Mouse (Mus musculus) bone marrow macrophage, adult 2 months (primary cell): ENCODE measurements around the gene Elmsan1. TPM values are rescaled to one million over a fixed set of nuclear protein-coding genes. Genes with fewer than 3 reads are reported as not detected.
"Not testable (repeated sequence)": the region's sequence is repeated elsewhere in the genome, so short reads cannot be mapped to it uniquely, and the experiment has no call there.

Experiments used
- H3K27ac ChIP-seq: 2 replicates; pipeline ENCODE4 v1.5.1; 2012; ENCODE audit warnings: low read depth, low read length; ENCODE audit not compliant: insufficient read depth
- H3K4me1 ChIP-seq: 2 replicates; pipeline ENCODE4 v1.6.1; 2012; ENCODE audit warnings: low read length; ENCODE audit not compliant: control insufficient read depth, insufficient read depth
- H3K4me3 ChIP-seq: 2 replicates; pipeline ENCODE4 v1.5.1; 2012; ENCODE audit warnings: mild to moderate bottlenecking, low read length, moderate library complexity; ENCODE audit not compliant: insufficient read depth
- CTCF ChIP-seq: IDR thresholded peaks from 2 replicates; pipeline ENCODE4 v1.5.1; 2012; ENCODE audit warnings: low read depth, mild to moderate bottlenecking, low read length, moderate library complexity
- POLR2A ChIP-seq: IDR thresholded peaks from 2 replicates; pipeline ENCODE4 v1.6.1; 2012; ENCODE audit warnings: mild to moderate bottlenecking, low read depth, low read length, borderline replicate concordance
- polyA plus RNA-seq: library from polyadenylated mRNA; stranded (reverse); fragments of >200 nt; gene quantifications from 2 replicates; pipeline ENCODE4 v1.2.4, GENCODE M21; 2012; ENCODE audit not compliant: missing spikeins, insufficient read depth, insufficient read length

The Elmsan1 gene
- polyA plus RNA-seq = 26.6 and 33.7 TPM in 2 replicates

- peaks cover 26% of the 10 kb centered on the region for H3K4me1 ChIP-seq
- peak within 1 kb of the TSS; percentile 93 for H3K4me3 ChIP-seq
- TF ChIP-seq CTCF = no peak
- no peak for TF ChIP-seq POLR2A
- H3K27ac ChIP-seq = peak within 1 kb of the TSS; percentile 80
Measured at GRCm38 (mm10) chr12:84218289-84219120, at the start of gene Elmsan1. Elmsan1 (minus strand) TSS chr12:84218881.

- Histone ChIP-seq H3K4me1 (no peaks in the 10 kb centered on the region), H3K27ac (no peak overlapping the region), H3K4me3 (no peak overlapping the region)
- no peak for TF ChIP-seq POLR2A
- no peak for TF ChIP-seq CTCF
Measured at GRCm38 (mm10) chr12:84267264-84267663, 48.6 kb upstream of the Elmsan1 start.

GRCm38 (mm10) chr12:84260363-84260762 lies 41.7 kb upstream of the Elmsan1 start:
- Histone ChIP-seq H3K27ac (no peak overlapping the region), H3K4me3 (no peak overlapping the region), H3K4me1 (peaks cover 3% of the 10 kb centered on the region)
- TF ChIP-seq POLR2A = no peak
- no peak for TF ChIP-seq CTCF

- no peak overlapping the region for H3K27ac ChIP-seq
- H3K4me1 ChIP-seq = peaks cover 3% of the 10 kb centered on the region
- no peak overlapping the region for H3K4me3 ChIP-seq
- TF ChIP-seq CTCF = no peak
- TF ChIP-seq POLR2A = no peak
Measured at GRCm38 (mm10) chr12:84254886-84255285, 36.2 kb upstream of the Elmsan1 start.

DNA sequence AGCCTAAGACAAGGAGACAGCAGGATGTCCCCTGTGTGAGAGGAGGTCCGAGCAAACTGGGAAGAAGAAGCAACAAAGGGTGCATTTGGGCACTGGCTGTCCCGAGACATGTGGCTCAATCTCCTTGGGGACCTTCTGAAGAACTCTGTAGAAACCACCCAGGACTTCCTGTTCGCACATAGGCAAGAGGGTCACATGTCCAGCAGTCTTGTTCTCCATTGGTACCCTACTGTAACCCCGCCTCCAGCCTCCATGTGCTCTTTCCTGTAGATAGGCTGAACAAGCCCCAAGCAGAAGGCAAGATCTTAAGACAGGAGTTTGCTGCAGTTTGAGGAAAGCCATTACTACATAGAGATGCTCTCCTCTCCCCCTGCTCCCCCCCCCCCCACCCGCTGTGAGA lies 34.1 kb upstream of the Elmsan1 start:
- TF ChIP-seq POLR2A (no peak), CTCF (no peak)
- Histone ChIP-seq H3K4me3 (no peak overlapping the region), H3K4me1 (peaks cover 3% of the 10 kb centered on the region), H3K27ac (no peak overlapping the region)

DNA sequence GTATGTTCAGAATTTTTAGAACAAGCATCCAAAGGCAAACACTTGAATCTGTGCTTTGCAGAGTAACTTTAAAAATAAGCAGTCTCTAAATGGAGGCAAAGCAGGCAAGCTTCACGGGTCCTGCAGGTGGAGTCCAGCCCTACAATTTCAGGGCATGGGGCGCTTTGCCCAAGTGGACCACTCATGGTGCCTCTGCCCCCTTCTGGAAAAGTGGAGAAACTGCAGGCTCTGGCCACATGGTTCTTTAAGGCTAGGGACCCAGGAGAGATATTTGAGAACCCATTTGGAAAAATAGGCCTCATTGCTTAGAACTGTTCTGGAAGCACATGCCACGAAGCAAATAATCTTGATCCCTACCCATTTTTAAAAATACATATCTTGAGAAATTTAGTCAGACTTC lies 30.5 kb upstream of the Elmsan1 start:
- Histone ChIP-seq H3K4me3 (no peak overlapping the region), H3K27ac (no peak overlapping the region), H3K4me1 (peaks cover 6% of the 10 kb centered on the region)
- TF ChIP-seq POLR2A (no peak), CTCF (peak; percentile 67; the same call in 1 of the 2 replicates)

GRCm38 (mm10) chr12:84245683-84246082 lies 27.0 kb upstream of the Elmsan1 start:
- H3K4me1 ChIP-seq = peaks cover 12% of the 10 kb centered on the region
- H3K4me3 ChIP-seq = no peak overlapping the region
- TF ChIP-seq POLR2A (no peak), CTCF (no peak)
- no peak overlapping the region for H3K27ac ChIP-seq

- Histone ChIP-seq H3K27ac (peak overlapping the region; percentile 29), H3K4me1 (peaks cover 12% of the 10 kb centered on the region), H3K4me3 (no peak overlapping the region)
- TF ChIP-seq CTCF = no peak
- no peak for TF ChIP-seq POLR2A
Measured at GRCm38 (mm10) chr12:84243076-84243770, 24.5 kb upstream of the Elmsan1 start.

GRCm38 (mm10) chr12:84237036-84237435 lies 18.4 kb upstream of the Elmsan1 start:
- not testable (repeated sequence) for H3K4me1 ChIP-seq, H3K4me3 ChIP-seq, H3K27ac ChIP-seq

- Histone ChIP-seq H3K27ac (no peak overlapping the region), H3K4me1 (peaks cover 6% of the 10 kb centered on the region), H3K4me3 (no peak overlapping the region)
- TF ChIP-seq POLR2A (no peak), CTCF (no peak)
Measured at GRCm38 (mm10) chr12:84235981-84236752, 17.5 kb upstream of the Elmsan1 start.
